Mouse (Mus musculus) embryonic fibroblast, embryonic 13.5 days (primary cell): Measurements from ENCODE around the gene Slc12a1.

Source experiments
- CTCF ChIP-seq: IDR thresholded peaks from 2 replicates; pipeline ENCODE4 v1.5.1; 2011; ENCODE audit warnings: mild to moderate bottlenecking, control low read depth, low read length, moderate library complexity, borderline replicate concordance; ENCODE audit not compliant: insufficient read depth
- POLR2A ChIP-seq: IDR thresholded peaks from 2 replicates; pipeline ENCODE4 v1.6.1; 2011; ENCODE audit warnings: low read depth, mild to moderate bottlenecking, control low read depth, low read length, moderate library complexity

DNA sequence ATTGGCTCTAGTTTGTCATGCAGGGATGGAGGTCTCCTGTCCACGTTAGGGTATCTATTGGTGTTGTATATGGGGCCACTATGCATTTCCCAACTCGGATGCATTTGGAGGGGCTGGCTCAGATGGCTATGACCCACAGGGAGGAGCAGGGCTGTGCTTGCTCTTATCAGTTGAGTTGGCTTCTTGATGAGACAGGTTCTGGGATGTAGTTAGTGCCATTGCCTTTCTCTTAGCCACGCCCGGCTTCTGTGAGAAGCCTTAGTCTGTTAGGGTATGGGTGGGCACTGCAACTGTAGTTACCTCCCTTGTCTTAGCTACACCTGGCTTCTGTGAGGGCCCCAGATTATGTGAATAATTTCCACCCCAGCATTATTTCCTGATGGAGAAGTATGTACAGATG lies 79.9 kb downstream of the Slc12a1 start:
- no peak for TF ChIP-seq CTCF
- no peak for TF ChIP-seq POLR2A
